Mouse (Mus musculus): ENCODE measurements at regions not wholly inside any gene's neighbourhood (a gene's known extent, or its start where the extent isn't known, plus 50 kb on each side); places are given as distances from the start of the nearest gene placed in this dataset.

DNA sequence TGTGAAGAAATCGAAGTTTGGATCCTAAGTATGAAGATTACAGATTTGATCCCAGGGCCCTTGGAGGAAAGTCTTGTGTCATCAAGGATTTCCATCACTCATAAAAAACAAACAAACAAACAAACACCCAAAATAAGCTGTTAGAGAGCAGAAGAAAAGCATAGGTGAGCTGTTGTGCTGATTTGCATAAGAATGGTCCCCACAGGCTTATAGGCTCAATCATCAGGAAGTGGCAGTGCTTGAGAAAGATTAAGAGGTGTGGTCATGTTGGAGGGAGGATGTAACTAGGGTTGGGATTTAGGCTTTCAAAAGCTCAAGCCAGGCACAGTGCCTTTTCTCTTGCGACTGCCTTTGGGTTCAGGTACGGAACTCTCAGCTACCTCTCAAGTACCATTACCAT, 205.1 kb downstream of the Gm10260 start:
- no peak for DNase-seq

DNA sequence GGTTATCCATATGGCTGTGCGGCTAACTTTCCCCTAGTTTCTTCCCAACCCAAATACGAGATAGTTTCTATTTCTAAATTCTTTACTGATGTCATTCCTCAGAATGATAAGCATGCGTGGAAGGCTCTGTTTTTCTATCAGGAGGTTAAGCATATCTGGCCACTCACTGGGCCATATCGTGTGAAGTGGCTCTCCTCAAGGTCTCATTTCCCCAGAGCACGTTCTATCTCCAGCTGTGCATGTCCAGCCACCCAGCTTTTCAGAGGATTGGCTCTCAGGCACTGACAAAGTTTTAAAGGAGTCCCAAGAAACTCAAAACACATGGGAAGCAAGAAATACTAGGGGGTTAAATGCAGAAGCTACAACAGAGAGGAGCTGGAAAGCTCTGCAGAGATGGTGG, 205.8 kb downstream of the Gm10260 start:
- no peak for DNase-seq

DNA sequence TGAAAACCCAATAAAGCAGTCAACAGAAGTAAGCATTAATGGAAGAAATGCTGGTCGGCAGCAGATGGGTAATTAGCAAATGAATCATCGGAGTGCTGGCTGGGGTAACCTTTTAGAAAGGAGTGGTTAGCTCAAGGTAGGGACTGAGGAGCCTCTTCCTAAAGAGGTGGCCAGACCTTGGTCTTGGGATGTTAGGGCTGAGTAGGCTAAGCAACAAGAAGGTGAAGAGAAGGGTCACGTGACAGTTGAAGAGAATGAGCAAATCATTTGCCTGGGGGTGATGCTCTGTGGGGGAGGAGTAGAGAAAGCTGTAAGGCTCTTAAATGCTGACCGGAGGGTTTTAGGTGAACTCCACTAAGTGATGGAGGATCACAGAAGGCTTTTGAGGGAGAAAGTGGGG, 208.2 kb downstream of the Gm10260 start:
- DNase-seq: no peak

DNA sequence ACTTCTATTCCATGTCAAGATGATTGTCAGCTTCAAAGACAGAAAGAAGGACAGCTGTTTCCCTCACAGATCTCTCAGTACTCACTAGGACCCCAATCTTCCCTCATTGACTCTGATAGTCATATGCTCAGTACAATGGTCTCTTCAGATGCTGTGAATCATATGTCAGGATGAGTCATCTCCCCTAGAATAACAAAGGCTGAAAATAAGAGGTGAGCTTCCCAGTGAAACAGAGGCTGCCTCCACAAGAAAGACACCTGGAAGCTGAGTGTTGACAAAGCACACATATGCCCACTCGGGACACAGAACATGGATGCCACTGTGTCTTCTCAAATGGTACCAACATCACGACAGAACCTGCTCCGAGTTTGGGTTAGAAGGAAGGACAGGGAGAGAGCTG, 209.6 kb downstream of the Gm10260 start:
- DNase-seq: no peak

DNA sequence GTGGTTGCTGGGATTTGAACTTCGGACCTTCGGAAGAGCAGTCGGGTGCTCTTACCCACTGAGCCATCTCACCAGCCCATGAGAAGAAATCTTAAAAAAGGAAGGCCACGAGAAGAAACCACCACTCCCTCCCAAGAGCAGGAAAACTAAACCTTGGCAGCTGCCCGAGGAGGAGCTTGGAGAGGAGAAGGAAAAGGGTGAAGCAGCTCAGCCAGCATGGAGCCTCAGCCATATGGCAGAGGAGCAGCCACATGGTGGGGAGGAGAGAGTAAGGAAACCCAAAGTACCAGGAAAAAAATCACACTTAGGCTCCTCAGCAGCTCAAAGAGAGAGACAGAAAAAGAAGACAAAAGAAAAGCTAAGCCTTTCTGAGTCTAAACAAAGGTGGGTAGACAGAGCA, 210.3 kb downstream of the Gm10260 start:
- no peak for DNase-seq

DNA sequence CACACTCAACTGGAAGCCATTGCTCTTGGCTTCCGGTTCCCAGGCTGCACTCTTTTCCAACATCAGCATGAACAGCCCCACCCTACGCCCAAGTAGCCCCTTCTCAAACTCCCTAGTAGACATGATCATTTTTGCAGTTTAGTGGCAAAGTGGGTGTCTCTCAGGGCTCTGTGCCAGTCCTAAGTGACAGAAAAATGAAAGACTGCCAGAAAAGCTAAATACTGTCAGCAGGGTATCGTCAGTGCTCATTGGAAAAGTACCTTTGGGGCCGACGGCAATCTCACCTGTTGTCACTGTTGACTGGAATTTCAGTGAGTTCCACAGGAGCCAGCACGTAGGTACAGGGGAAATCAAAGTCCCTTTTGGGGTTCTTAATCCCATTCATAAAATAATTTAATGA, 211.0 kb downstream of the Gm10260 start:
- no peak for DNase-seq

DNA sequence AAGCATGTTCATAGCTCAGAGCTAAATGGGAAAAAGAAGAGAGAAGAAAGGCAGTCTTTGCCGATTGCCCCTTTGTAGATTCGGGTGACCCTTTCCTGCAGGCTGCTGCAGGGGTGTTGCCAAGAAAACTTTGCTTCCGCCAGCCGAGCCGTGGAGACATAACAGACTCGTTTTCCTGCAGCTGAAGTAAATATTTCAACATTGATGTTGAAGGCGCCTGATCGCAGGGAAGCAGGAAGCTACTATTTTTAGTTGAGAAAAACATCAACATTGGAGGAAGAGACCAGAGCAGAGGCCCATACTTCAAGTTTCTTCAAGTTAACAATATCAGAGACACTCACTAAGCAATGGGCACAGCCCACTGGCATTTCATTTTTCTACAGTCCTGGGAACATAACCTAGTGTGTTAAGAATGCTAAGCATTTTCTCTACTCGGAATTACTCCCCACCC, 211.9 kb downstream of the Gm10260 start:
- peak; percentile 57 for DNase-seq

DNA sequence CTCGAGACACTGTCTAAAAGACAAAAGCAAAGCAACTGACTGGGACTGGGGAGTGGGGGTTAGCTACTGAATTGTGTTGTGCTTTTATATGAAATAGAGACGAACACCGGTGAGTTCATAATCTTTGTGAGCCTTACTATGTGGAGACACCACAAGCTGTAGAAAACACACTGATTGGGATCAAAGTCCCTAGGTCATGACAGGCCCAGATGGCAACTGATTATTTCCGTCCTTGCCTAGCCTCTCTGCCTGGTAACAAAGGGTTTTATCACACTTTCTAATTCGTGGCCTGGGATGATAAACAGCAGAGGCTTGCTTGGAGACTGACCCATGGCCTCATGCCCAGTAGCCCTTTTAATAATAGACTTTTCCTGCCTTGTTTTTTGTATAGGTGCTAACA, 213.5 kb downstream of the Gm10260 start:
- no peak for DNase-seq

DNA sequence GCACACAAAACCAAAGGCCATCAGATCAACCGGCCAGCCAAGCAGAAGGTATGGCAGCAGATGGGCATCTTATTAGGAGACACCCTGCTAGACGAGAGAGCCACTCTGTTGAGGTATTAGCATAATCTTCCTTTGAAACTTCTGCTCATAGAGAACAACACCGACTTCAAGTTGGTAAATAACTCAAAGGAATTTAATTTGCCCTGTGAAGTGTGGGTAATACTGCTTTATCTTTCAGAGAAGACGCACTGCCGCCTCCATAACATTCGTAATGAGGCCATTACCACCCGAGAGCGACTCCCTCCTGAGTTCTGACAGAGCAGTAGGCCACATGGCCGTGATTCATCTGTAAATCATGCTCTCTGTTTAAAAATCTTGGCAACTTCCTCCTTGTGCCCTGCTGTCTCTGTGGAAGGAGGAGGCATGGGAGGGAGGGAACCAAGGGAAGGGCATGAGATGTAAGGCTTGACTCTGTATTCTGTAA, 214.4 kb downstream of the Gm10260 start:
- no peak for DNase-seq

DNA sequence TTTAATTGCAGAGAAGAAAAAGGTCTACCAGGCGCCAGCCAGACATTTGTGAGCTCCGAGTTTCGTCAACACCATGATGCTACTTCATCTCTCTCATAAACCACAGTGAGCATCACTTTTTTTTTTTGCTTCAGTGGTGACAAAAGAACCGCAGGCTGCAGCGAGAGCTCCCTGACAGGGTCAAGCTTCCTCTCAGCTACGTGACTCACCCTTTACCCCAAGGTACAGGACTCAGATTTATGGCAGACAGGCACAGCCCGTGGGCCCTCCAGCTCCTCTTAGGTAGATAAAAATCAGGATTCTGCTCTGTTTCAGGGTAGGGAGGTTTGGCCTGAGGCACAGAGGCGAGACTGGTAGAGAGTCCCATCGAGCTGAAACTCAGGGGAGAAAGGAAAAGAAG, 220.7 kb downstream of the Gm10260 start:
- DNase-seq: no peak

DNA sequence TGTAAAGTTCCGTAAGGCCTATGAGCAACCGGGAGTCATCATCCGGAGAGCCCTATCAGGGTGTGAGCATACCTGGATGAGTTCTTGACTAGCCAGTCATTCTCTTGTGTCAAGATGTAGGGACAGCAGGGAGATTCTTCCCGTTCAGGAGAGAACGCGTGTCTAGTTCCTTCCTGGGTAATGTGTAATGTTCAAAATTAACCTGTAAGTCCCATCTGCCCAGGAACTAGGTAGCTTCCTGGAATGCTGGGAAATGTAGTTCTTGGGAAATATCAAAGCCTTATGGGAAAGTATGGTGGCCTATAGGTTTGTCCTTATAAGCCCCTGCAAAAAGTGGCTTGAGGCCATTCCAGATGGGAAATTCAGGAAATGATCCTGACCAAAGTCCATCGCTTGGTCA, 222.0 kb downstream of the Gm10260 start:
- no peak for DNase-seq

DNA sequence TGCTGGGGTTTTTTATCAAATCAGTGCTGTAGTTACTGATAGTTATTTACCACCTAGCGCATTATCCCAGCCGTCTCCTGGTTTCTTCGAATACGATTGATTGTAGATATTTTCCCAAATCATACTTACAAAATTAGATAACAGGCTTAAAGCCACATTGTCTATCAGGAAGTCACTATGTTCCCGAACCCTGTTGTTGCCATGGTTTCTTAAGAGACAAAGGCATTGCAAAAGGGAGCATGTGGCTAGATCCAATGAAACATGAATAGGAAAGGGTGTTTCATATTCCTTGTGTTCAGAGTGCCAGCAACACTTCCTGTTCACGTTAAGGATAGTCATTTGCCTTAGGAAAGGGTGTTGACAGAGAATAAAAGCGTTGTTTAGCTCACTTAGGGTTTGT, 222.7 kb downstream of the Gm10260 start:
- no peak for DNase-seq

DNA sequence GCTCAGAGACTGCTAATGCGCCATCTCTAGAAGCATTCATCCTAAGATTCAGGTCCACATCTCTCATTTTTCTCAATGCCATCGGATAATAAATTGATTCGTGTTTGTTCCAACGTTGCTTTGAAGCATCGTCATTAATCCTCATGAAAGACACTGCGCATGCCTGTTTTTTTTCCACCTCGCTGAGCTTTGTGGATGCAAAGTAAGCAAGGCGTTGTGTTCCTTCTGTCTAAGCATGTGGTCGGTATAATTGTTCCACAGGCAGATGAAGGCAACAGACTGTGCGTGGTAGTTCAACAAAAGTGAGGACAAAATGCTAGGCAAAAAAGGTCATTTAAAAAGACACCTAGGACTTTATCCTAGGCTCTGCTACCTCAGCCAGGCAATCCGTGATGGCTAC, 223.2 kb downstream of the Gm10260 start:
- DNase-seq: no peak

DNA sequence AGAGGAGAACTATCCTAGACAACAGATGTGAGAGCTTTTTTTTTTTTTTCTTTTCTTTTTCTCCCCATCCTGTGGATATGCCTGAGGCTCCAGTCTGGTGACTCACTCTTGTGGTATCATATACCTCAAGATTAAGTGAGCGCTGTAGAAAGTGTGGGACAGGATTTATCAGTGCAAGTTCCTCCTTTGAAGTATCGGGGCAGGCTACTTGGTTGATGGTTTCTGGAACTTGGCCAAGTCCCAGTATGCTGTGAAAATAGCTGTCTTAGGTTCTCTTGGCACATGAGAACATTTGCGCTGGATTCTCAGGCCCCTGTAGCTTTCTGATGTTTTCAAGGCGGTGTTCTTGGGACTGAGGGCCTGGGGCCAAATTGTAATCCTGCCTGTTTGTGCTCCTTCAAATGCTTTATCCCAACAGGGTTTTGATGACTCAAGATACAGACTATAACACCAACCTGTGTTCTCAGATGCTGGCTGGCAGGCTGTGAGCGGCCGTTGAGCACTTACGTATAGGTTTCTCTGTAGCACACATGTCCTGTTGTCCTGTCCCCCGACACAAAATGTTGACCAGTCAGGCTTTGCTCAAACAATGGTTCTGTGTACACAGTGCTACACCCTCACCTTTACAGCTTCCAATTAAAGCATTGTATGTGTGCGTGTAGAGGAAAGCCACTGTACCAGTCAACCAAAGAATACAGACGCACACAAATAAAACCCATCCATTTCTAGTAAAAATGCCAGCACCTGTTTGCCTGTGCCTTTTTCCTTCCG, 226.4 kb downstream of the Gm10260 start:
- no peak for DNase-seq

DNA sequence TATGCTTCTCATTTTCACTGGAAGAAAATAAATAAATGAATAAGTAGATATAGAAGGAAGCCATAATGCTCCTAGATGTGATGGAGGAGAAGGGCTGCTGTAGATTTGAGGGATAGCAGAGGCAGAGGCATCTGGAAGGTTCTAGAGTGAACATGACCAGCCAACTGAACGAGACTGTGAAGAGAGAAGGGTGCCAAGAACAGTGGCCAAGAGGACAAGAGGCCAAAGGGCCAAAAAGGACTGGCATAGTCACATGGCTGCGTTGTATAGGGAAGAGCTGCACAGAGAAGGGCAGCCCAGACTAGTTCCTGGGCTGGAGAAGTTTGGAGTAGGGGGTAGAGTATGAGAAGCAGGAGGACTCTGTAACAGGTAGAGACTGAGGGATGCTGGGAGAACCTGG, 229.3 kb downstream of the Gm10260 start:
- DNase-seq: no peak

DNA sequence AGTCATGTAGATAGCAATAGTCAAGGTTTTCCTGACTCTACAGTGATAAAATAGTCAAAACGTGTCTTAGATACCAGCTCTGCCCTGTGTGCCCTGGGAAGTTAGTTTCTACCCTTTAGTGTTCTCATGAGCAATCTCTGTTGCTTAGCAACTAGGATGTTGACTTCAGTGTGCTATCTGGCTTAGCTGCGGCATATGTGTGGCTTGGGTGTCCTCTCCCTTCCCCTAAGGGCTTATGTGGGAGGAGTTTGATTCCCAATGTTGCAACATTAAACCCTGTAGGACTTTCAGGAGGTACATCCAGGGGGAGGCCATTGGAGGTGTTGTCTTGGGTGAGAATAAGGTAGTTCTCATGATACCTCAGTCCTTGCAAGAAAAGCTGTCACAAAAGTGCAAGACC, 229.9 kb downstream of the Gm10260 start:
- DNase-seq: no peak

DNA sequence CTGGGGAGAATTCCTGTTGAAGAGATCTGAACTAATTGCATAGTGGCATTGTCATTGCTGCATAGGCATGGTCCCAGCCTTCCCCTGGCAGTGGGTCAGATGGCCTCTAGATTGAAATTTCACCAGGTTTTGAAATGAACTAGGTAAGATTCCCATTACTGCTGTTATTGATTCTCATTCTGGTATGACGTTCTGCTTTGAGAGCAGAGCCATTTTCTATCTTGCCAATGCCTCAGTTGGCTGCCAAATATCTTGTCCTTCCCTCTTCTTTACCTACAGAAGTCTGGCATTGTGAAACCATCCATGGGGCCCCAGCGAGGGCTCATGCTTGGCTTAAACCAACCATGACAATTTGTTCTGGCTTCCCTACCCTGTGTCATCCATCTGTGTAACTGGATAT, 232.5 kb downstream of the Gm10260 start:
- no peak for DNase-seq

DNA sequence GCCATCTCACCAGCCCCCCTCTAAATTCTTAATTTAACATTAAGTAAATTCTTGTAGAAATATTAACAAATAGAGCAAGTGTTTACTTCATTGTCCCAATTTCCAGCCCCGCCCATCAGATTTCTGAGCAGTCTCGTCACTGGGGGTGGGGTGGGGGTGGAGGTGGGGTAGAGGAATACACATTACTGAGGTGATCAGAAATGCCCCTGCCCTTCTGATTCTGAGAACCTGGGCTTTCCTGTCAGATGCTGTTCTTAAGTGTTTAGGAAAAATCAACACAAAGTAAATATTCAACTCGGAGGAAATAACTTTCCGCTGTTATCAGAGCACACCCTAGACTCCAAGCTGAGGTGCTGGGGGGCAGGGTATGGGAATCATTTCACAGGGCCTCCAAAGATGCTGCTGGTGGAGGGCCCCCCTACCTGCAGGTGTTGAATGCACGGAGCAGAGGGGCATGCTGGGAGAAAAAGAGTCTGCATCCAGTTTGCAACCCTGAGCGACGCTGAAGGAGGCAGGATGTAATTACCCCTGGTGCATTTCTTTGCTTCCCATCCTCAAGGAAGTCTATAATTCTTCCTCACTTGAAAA, 235.5 kb downstream of the Gm10260 start:
- no peak for DNase-seq

DNA sequence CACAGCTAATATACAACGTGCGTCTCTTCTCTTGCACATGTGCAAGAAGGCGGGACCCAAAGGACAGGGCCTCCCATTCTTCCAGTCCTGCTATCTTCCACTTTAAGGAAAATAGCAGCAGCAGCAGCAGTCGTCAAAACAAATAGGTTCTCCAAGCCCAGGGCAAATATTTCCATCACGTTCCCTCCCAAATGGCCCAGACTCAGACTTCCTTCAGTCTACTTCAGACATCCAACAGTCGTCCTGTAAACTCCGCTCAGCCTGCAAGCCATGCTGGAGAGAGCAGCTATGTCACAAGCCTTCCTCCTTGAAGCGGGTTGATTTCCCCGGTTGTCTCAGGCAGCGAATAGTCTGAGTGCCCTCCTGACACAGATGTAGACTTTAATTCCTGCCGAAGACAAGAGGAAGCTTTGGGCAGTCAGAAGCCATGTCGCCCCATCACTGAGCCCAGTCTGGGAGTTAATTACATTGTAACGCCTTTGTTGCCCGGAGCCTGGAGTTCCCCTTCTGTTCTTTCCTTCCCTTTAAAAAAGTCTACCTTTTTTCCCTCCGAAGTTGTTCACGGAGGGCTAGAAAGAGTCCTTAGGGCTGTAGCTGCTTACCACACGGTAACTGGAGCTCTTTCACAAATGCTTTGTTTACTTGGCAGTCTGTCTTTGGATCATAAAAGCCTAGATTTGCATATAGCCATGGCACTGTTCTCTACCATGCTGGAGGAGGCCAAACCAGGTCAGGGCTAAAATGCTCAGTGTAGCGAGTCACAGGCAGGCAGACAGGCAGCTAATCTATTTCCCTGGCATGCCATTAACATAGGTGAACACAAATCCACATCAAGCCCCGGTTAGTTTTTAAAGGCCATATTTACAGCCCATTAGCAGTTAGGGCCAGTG, 236.7 kb downstream of the Gm10260 start:
- peak; percentile 58 for DNase-seq

DNA sequence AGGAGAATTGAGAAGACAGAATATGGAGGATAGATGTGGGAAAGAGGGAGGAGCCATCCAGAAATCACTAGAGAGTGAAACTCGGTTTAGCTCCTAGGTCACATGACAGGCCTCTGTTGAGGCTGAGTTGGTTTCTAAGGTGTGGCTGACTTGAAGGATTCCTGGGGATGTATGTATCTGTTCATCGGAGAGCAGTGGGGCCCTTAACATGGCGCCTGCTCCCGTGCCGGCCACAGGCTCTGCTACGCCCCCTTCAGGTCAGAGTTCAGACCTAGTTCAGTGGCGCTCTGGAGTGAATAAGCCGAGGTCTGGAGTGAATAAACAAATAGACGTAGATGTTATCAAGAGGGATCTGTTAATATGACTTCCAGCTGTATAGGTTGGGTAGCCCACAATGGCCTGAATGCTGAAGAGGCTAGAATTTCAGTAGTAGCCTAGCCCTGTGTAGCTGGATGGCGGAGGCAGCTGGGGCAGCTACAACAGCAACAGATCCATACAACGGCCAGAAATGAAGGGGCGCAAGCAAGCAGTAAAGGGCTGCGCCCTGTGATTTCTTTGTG, 239.4 kb downstream of the Gm10260 start:
- DNase-seq: no peak

DNA sequence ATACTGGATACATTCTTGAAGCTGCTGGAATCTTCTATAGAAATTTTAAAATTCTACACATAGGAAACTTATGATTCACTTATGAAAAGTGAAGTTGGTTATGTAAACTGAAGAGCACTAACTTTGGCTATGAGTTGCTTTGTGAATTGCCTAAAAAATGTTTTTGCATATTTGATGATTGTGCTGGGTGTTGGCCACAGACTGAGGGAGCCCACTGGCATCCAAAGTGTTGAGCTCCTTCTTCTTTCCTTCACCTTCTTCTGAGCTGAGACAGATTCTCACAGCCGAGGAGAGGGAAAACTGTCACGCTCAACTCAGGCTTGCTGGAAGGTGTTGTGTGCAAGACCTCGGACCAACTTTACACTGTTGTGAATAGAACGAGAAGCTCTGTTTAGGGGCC, 243.7 kb downstream of the Gm10260 start:
- DNase-seq: no peak

DNA sequence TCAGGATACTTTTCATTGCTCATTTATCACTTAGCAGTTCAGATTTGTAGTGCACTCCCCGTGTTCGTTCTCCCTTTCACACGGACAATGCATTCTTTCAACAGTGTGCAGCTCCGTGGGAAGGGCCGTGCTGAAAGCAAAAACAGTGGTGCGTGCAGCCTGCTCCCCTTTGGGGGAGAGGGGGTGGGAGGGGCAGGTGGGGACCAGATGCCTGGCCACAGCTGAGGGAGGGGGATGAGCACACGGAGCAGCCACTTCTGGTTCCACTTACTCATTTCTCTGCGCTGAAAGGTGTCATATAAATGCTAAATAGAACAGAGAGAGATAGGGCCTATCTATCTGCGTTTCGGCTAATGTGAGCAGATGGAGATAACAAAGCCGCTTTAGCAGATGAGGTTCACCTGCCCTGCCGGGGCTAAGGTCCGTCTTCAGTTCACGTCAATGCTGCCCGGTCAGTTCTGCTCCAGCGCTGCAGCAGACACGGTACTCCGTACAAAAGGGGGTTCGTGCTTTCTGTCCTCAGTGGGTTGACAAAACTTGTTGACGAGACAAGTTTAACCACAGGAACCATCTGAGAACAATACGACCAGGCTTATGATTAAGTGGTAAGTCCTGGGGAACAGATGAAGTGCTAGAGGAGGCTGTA, 245.9 kb downstream of the Gm10260 start:
- peak; percentile 66 for DNase-seq

DNA sequence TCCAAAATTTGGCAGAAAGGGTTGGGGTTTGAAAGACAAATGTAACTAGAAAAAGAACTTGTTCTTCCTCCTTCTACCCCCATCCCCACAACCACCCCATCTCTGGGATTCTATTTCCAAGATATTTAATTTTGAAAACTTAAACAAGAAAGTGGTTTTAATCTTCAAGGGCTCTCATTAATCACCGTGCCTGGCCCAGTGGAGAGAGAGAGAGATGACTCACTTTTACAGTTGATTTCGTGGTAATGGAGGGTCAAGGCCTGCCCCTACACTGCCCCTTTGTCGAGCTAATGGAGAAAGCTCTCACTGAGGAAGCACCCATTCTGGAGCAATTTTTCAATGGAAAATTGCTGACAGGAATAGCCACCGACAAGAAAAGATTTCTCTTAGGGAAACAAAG, 247.9 kb downstream of the Gm10260 start:
- no peak for DNase-seq

All from embryo, embryonic 11 days (tissue).